Mouse (Mus musculus) thymus, adult 2 months (tissue): Measurements from ENCODE around the gene Cldn14. TPM values are rescaled to one million over a fixed set of nuclear protein-coding genes. Genes with fewer than 3 reads are reported as not detected.

Source experiments
- DNase-seq: peaks from one replicate; pipeline ENCODE4 v3.0.0; 2021
- H3K27ac ChIP-seq: fragments of 200-500 bp; 2 replicates; pipeline ENCODE4 v1.5.1; 2012; ENCODE audit warnings: low read length, control low read depth; ENCODE audit not compliant: control insufficient read depth, insufficient read depth
- H3K27me3 ChIP-seq: fragments of 200-500 bp; 2 replicates; pipeline ENCODE4 v1.6.1; 2012; ENCODE audit warnings: mild to moderate bottlenecking, low read length, moderate library complexity, mixed read lengths; ENCODE audit not compliant: control insufficient read depth, insufficient read depth
- H3K36me3 ChIP-seq: fragments of 200-500 bp; 2 replicates; pipeline ENCODE4 v1.6.1; 2012; ENCODE audit warnings: mild to moderate bottlenecking, low read length, moderate library complexity; ENCODE audit not compliant: control insufficient read depth, insufficient read depth
- H3K4me1 ChIP-seq: fragments of 200-500 bp; replicated peaks from 2 replicates; pipeline ENCODE4 v1.6.1; 2012; ENCODE audit warnings: low read length; ENCODE audit not compliant: control insufficient read depth, insufficient read depth
- H3K4me3 ChIP-seq: fragments of 200-500 bp; 2 replicates; pipeline ENCODE4 v1.5.1; 2012; ENCODE audit warnings: mild to moderate bottlenecking, low read length, control low read depth, moderate library complexity; ENCODE audit not compliant: control insufficient read depth, insufficient read depth
- CTCF ChIP-seq: fragments of 200-500 bp; IDR thresholded peaks from 2 replicates; pipeline ENCODE4 v1.5.1; 2012; ENCODE audit warnings: mild to moderate bottlenecking, control low read depth, low read length, moderate library complexity, borderline replicate concordance; ENCODE audit not compliant: control insufficient read depth, poor library complexity, insufficient read depth; ENCODE audit errors: extremely low read depth
- POLR2A ChIP-seq: fragments of 200-500 bp; IDR thresholded peaks from 2 replicates; pipeline ENCODE4 v1.6.1; 2012; ENCODE audit warnings: mild to moderate bottlenecking, low read length, control low read depth, moderate library complexity; ENCODE audit not compliant: control insufficient read depth, poor library complexity, insufficient read depth; ENCODE audit errors: extremely low read depth
- WGBS: fragments of 180-500 bp; shearing (Covaris S2); methylation state at CpG from one replicate; pipeline ENCODE4 v1.1.7; 2018; 5-methylcytosine and 5-hydroxymethylcytosine counted together
- polyA plus RNA-seq: library from polyadenylated mRNA; depleted of rRNA; stranded (reverse); fragments of >200 nt; gene quantifications from 2 replicates; pipeline ENCODE4 v1.2.3, GENCODE M21; 2012

The Cldn14 gene
- polyA plus RNA-seq, 1 experiment, result 0.26 TPM

GRCm38 (mm10) chr16:93976907-93977306 lies 31.7 kb downstream of the Cldn14 start:
- no peak for DNase-seq

GRCm38 (mm10) chr16:93975430-93975829 lies 33.2 kb downstream of the Cldn14 start:
- 90% methylated on average over 12 of the region's 12 CpGs for WGBS
- no peak overlapping the region for H3K4me3 ChIP-seq
- TF ChIP-seq CTCF (no peak), POLR2A (no peak)
- H3K36me3 ChIP-seq, result no peaks in the 10 kb centered on the region
- H3K4me1 ChIP-seq, result peaks cover 10% of the 10 kb centered on the region
- DNase-seq, result no peak
- H3K27me3 ChIP-seq, result no peaks in the 10 kb centered on the region
- no peak overlapping the region for H3K27ac ChIP-seq

More at GRCm38 (mm10) chr16:93976907-93977306, 31.7 kb downstream of the Cldn14 start:
- Histone ChIP-seq H3K36me3 (no peaks in the 10 kb centered on the region), H3K4me1 (peaks cover 10% of the 10 kb centered on the region), H3K27me3 (no peaks in the 10 kb centered on the region), H3K27ac (no peak overlapping the region), H3K4me3 (no peak overlapping the region)
- 91% methylated on average over 3 of the region's 3 CpGs for WGBS
- no peak for TF ChIP-seq CTCF
- TF ChIP-seq POLR2A, result no peak

- WGBS, result 46% methylated on average over 8 of the region's 8 CpGs
- DNase-seq, result no peak
- no peak overlapping the region for H3K4me3 ChIP-seq
- no peak overlapping the region for H3K27ac ChIP-seq
- H3K4me1 ChIP-seq, result peaks cover 10% of the 10 kb centered on the region
- no peaks in the 10 kb centered on the region for H3K27me3 ChIP-seq
- TF ChIP-seq CTCF (no peak), POLR2A (no peak)
- H3K36me3 ChIP-seq, result no peaks in the 10 kb centered on the region
Observed at GRCm38 (mm10) chr16:93974278-93974677, 34.4 kb downstream of the Cldn14 start.

GRCm38 (mm10) chr16:93973554-93973953 lies 35.1 kb downstream of the Cldn14 start:
- 31% methylated on average over 5 of the region's 5 CpGs for WGBS
- peak; percentile 61 for DNase-seq
- Histone ChIP-seq H3K27me3 (no peaks in the 10 kb centered on the region), H3K4me1 (peaks cover 10% of the 10 kb centered on the region), H3K4me3 (peak overlapping the region; percentile 28), H3K36me3 (no peaks in the 10 kb centered on the region), H3K27ac (no peak overlapping the region)
- TF ChIP-seq CTCF, result no peak
- TF ChIP-seq POLR2A, result no peak

- WGBS, result 27% methylated on average over 10 of the region's 10 CpGs
- H3K4me3 ChIP-seq, result peak overlapping the region; percentile 28
Observed at GRCm38 (mm10) chr16:93973123-93973522, 35.5 kb downstream of the Cldn14 start.

GRCm38 (mm10) chr16:93971046-93971445 lies 37.6 kb downstream of the Cldn14 start:
- Histone ChIP-seq H3K27ac (no peak overlapping the region), H3K36me3 (no peaks in the 10 kb centered on the region), H3K4me3 (no peak overlapping the region), H3K27me3 (no peaks in the 10 kb centered on the region), H3K4me1 (peaks cover 10% of the 10 kb centered on the region)
- 94% methylated on average over 11 of the region's 11 CpGs for WGBS
- no peak for DNase-seq
- no peak for TF ChIP-seq CTCF
- no peak for TF ChIP-seq POLR2A

More at GRCm38 (mm10) chr16:93973123-93973522, 35.5 kb downstream of the Cldn14 start:
- Histone ChIP-seq H3K4me1 (peaks cover 10% of the 10 kb centered on the region), H3K27me3 (no peaks in the 10 kb centered on the region), H3K36me3 (no peaks in the 10 kb centered on the region), H3K27ac (no peak overlapping the region)
- DNase-seq, result no peak
- TF ChIP-seq CTCF (no peak), POLR2A (no peak)

- H3K27me3 ChIP-seq, result no peaks in the 10 kb centered on the region
- H3K4me1 ChIP-seq, result no peaks in the 10 kb centered on the region
- WGBS, result 97% methylated on average over 8 of the region's 8 CpGs
- no peak for TF ChIP-seq CTCF
- no peak for TF ChIP-seq POLR2A
- DNase-seq, result no peak
- H3K4me3 ChIP-seq, result no peak overlapping the region
- no peaks in the 10 kb centered on the region for H3K36me3 ChIP-seq
- H3K27ac ChIP-seq, result no peak overlapping the region
Observed at GRCm38 (mm10) chr16:93967893-93968292, 40.7 kb downstream of the Cldn14 start.

- no peak overlapping the region for H3K27ac ChIP-seq
- H3K4me3 ChIP-seq, result no peak overlapping the region
- no peaks in the 10 kb centered on the region for H3K36me3 ChIP-seq
- WGBS, result 96% methylated on average over 5 of the region's 5 CpGs
- TF ChIP-seq CTCF (no peak), POLR2A (no peak)
- no peaks in the 10 kb centered on the region for H3K4me1 ChIP-seq
- no peaks in the 10 kb centered on the region for H3K27me3 ChIP-seq
- no peak for DNase-seq
Observed at GRCm38 (mm10) chr16:93962283-93962682, 46.4 kb downstream of the Cldn14 start.
